Mouse (Mus musculus) myocyte (in vitro differentiated cells): ENCODE measurements around the gene Prss12.

Source experiments
- CEBPB ChIP-seq: IDR thresholded peaks from 2 replicates; pipeline ENCODE4 v1.6.1; 2011; ENCODE audit warnings: mild to moderate bottlenecking, moderate library complexity; ENCODE audit not compliant: poor library complexity, insufficient read depth, severe bottlenecking
- E2F4 ChIP-seq: IDR thresholded peaks from one replicate; pipeline ENCODE4 v1.6.1; 2011; ENCODE audit warnings: mild to moderate bottlenecking, control low read depth, moderate library complexity; ENCODE audit not compliant: insufficient read depth
- MAX ChIP-seq: IDR thresholded peaks from one replicate; pipeline ENCODE4 v1.6.1; 2011; ENCODE audit warnings: low read depth, mild to moderate bottlenecking, control low read depth
- MYOD1 ChIP-seq, 3 experiments: IDR thresholded peaks; one replicate each; pipeline ENCODE4 v1.6.1; 2011; ENCODE audit warnings: control low read depth in 2 of 3, low read depth in 2 of 3, mild to moderate bottlenecking in 2 of 3, moderate library complexity in 1 of 3; ENCODE audit not compliant: insufficient read length in 2 of 3, control insufficient read depth in 1 of 3
- MYOG ChIP-seq, 3 experiments: IDR thresholded peaks; one replicate each; pipeline ENCODE4 v1.6.1; 2011; ENCODE audit warnings: control low read depth in 2 of 3, low read depth in 2 of 3, mild to moderate bottlenecking in 2 of 3; ENCODE audit not compliant: insufficient read length in 2 of 3, control insufficient read depth in 1 of 3, insufficient read depth in 1 of 3
- POLR2A ChIP-seq: IDR thresholded peaks from one replicate; pipeline ENCODE4 v1.6.1; 2011; ENCODE audit warnings: low read depth, mild to moderate bottlenecking, control low read depth, moderate library complexity; ENCODE audit not compliant: insufficient read length
- POLR2AphosphoS2 ChIP-seq: IDR thresholded peaks from one replicate; pipeline ENCODE4 v1.6.1; 2011; ENCODE audit warnings: low read depth, control low read depth; ENCODE audit not compliant: insufficient read length
- REST ChIP-seq: IDR thresholded peaks from one replicate; pipeline ENCODE4 v1.6.1; 2011; ENCODE audit warnings: mild to moderate bottlenecking, control low read depth, moderate library complexity; ENCODE audit not compliant: insufficient read depth, insufficient read length
- SRF ChIP-seq: IDR thresholded peaks from one replicate; pipeline ENCODE4 v1.6.1; 2011; ENCODE audit warnings: low read depth; ENCODE audit not compliant: control insufficient read depth, insufficient read length
- TCF12 ChIP-seq: IDR thresholded peaks from one replicate; pipeline ENCODE4 v1.6.1; 2011; ENCODE audit warnings: mild to moderate bottlenecking, control low read depth; ENCODE audit not compliant: poor library complexity, insufficient read depth, severe bottlenecking
- TCF3 ChIP-seq: IDR thresholded peaks from one replicate; pipeline ENCODE4 v1.6.1; 2011; ENCODE audit warnings: low read depth, control low read depth; ENCODE audit not compliant: insufficient read length
- USF1 ChIP-seq: IDR thresholded peaks from one replicate; pipeline ENCODE4 v1.6.1; 2011; ENCODE audit warnings: low read depth, mild to moderate bottlenecking, control low read depth, moderate library complexity

GRCm38 (mm10) chr3:123481266-123481665 lies 34.6 kb downstream of the Prss12 start:
- TF ChIP-seq POLR2A, result no peak
- TF ChIP-seq MAX, result no peak
- TF ChIP-seq TCF12, result no peak
- TF ChIP-seq SRF, result no peak
- TF ChIP-seq USF1, result no peak
- no peak for TF ChIP-seq MYOD1 (IDR thresholded peaks at IDR 0.05; ENCODE audit: control insufficient read depth in 1 of 3, insufficient read length in 2 of 3, low read depth in 2 of 3)
- TF ChIP-seq POLR2AphosphoS2, result no peak
- no peak for TF ChIP-seq MYOG (IDR thresholded peaks at IDR 0.05; ENCODE audit: control insufficient read depth in 1 of 3, insufficient read depth in 1 of 3, insufficient read length in 2 of 3, low read depth in 2 of 3)
- TF ChIP-seq REST, result no peak
- no peak for TF ChIP-seq CEBPB
- TF ChIP-seq TCF3, result no peak
- TF ChIP-seq E2F4, result no peak
